Mouse (Mus musculus) hindlimb bud, embryonic 11.5 days (tissue): Measurements from ENCODE around the gene Slbp.

Experiments
- DNase-seq: peaks from one replicate; pipeline ENCODE4 v3.0.0-alpha.2; 2012; ENCODE audit warnings: low read depth, low spot score; ENCODE audit errors: extremely low spot score

Gene Slbp

GRCm38 (mm10) chr5:33630615-33631014 is 21.8 kb downstream of the Slbp start:
- no peak for DNase-seq

- no peak for DNase-seq
Measured at GRCm38 (mm10) chr5:33630061-33630460, 22.3 kb downstream of the Slbp start.

- DNase-seq = no peak
Measured at GRCm38 (mm10) chr5:33629301-33629987, 22.9 kb downstream of the Slbp start, which contains the start of the genes Fam53a and Gm9903. Fam53a (minus strand) TSS chr5:33629635. Gm9903 (plus strand) TSS chr5:33629925.

GRCm38 (mm10) chr5:33628820-33629300 is 23.5 kb downstream of the Slbp start:
- DNase-seq = no peak

- no peak for DNase-seq
Measured at GRCm38 (mm10) chr5:33627968-33628367, 24.4 kb downstream of the Slbp start.

GRCm38 (mm10) chr5:33623766-33624165 is 28.6 kb downstream of the Slbp start:
- no peak for DNase-seq

- no peak for DNase-seq
Measured at GRCm38 (mm10) chr5:33622671-33623070, 29.7 kb downstream of the Slbp start.

GRCm38 (mm10) chr5:33614391-33614790 is 38.0 kb downstream of the Slbp start:
- DNase-seq = no peak

- no peak for DNase-seq
Measured at GRCm38 (mm10) chr5:33611795-33612194, 40.6 kb downstream of the Slbp start.

GRCm38 (mm10) chr5:33609226-33609625 is 43.1 kb downstream of the Slbp start:
- no peak for DNase-seq

- DNase-seq = no peak
Measured at GRCm38 (mm10) chr5:33607434-33607833, 44.9 kb downstream of the Slbp start.

- DNase-seq = no peak
Measured at GRCm38 (mm10) chr5:33606631-33607030, 45.7 kb downstream of the Slbp start.

GRCm38 (mm10) chr5:33605314-33605713 is 47.1 kb downstream of the Slbp start:
- no peak for DNase-seq

GRCm38 (mm10) chr5:33593620-33594019 is 58.8 kb downstream of the Slbp start:
- no peak for DNase-seq

GRCm38 (mm10) chr5:33589221-33589888 is 63.0 kb downstream of the Slbp start:
- peak; percentile 72 for DNase-seq

- DNase-seq = no peak
Measured at GRCm38 (mm10) chr5:33588066-33588465, 64.3 kb downstream of the Slbp start.

- DNase-seq = no peak
Measured at GRCm38 (mm10) chr5:33587498-33588058, 64.8 kb downstream of the Slbp start.
